Mouse (Mus musculus): ENCODE results near the gene Cfap20. TPM values are rescaled to one million over a fixed set of nuclear protein-coding genes. Genes with fewer than 3 reads are reported as not detected.

Cfap20 gene
- polyA plus RNA-seq, 2 experiments: 30.1 to 34.8 TPM

DNA sequence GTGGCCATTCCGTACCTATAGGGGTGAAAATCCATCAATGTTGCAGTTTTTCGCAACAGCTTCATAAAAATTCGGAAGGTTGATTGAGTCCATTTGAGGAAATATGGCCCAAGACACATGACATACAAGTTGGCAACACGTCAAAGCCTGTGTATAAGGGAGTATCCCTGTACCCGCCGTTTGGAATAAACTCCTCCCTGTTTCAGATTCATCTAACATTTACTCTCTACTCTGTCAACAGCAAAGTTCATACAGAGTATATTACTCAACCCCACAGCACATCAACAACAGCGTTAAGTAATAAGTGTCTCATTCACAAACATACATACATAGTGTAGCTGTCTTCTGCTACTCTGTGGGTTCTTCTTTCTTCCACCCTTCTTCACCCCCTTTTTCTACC lies 10.0 kb downstream of the Cfap20 start:
- Histone ChIP-seq H3K27me3 (ENCODE audit: control insufficient read depth, insufficient read depth, low read length) (no peaks in the 10 kb centered on the region), H3K9me3 (ENCODE audit: control insufficient read depth, low read length) (no peaks in the 10 kb centered on the region), H3K36me3 (replicated peaks; ENCODE audit: control insufficient read depth, insufficient read depth, low read depth) (peaks cover 6% of the 10 kb centered on the region), H3K4me1 (replicated peaks; ENCODE audit: control insufficient read depth in 2 of 2, insufficient read depth in 2 of 2, low read length in 1 of 2) (peaks cover 11 to 27% of the 10 kb centered on the region in 2 experiments), H3K9ac (replicated peaks) (no peak overlapping the region), H3K4me2 (ENCODE audit: low read depth) (no peak overlapping the region), H3K27ac (no peak overlapping the region), H3K4me3 (ENCODE audit: insufficient read depth in 1 of 2, low read depth in 2 of 2, low read length in 2 of 2) (no peak overlapping the region)
- peak; percentile 64 for ATAC-seq (ENCODE audit: insufficient read depth)
- TF ChIP-seq CTCF (IDR thresholded peaks at IDR 0.05; ENCODE audit: low read depth) (no peak), EP300 (IDR thresholded peaks at IDR 0.05; ENCODE audit: low read depth) (no peak)
- WGBS (ENCODE audit: insufficient replicate concordance): 71% methylated on average over 7 of the region's 7 CpGs
- DNase-seq (ENCODE audit: low read depth in 3 of 3, low spot score in 3 of 3): no peak

DNA sequence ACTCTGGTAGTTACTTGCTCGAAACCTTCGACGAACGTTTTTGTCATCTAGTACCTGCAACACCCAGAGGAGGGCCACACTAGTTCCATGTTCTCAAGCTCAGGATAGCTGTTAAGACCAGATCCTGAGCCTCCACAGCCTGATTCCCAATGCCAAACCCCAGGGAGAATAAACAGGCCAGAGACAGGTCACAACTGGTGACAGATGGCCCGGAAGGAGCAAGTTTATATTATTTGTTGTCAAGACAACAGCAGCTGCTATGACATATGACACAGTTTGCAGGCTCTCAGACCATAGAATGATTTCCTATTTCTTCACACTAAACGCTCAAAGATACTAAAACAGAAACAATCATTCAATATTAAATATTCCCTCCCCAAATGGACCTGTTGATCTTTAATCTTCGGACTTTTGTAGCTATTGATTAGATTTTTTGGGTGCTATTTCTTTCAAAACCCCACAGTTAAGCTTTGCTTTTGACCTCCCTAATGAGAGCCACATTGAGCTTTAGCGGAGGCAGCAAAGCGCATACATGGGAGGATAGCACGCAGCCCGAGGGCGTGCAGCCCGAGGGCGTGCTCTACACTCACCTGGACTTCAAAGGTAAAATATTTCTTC lies 12.4 kb downstream of the Cfap20 start:
- Histone ChIP-seq H3K27me3 (ENCODE audit: control insufficient read depth, insufficient read depth, low read length) (no peaks in the 10 kb centered on the region), H3K27ac (no peak overlapping the region), H3K4me2 (ENCODE audit: low read depth) (no peak overlapping the region), H3K9ac (replicated peaks) (no peak overlapping the region), H3K9me3 (ENCODE audit: control insufficient read depth, low read length) (no peaks in the 10 kb centered on the region), H3K4me3 (ENCODE audit: insufficient read depth in 1 of 2, low read depth in 2 of 2, low read length in 2 of 2) (no peak overlapping the region), H3K36me3 (replicated peaks; ENCODE audit: control insufficient read depth, insufficient read depth, low read depth) (peaks cover 6% of the 10 kb centered on the region), H3K4me1 (replicated peaks; ENCODE audit: control insufficient read depth in 2 of 2, insufficient read depth in 2 of 2, low read length in 1 of 2) (peaks cover 3 to 8% of the 10 kb centered on the region in 2 experiments; a peak in 3 of 4 replicates)
- DNase-seq (ENCODE audit: low read depth in 3 of 3, low spot score in 3 of 3): no peak
- no peak for ATAC-seq (ENCODE audit: insufficient read depth)
- WGBS (ENCODE audit: insufficient replicate concordance): 88% methylated on average over 14 of the region's 14 CpGs
- no peak for TF ChIP-seq EP300 (IDR thresholded peaks at IDR 0.05; ENCODE audit: low read depth)
- no peak for TF ChIP-seq CTCF (IDR thresholded peaks at IDR 0.05; ENCODE audit: low read depth)

- H3K4me3 ChIP-seq (ENCODE audit: insufficient read depth in 1 of 2, low read depth in 2 of 2, low read length in 2 of 2): no peak overlapping the region
- H3K36me3 ChIP-seq (replicated peaks; ENCODE audit: control insufficient read depth, insufficient read depth, low read depth): no peaks in the 10 kb centered on the region
- no peak overlapping the region for H3K4me2 ChIP-seq (ENCODE audit: low read depth)
- no peak for ATAC-seq (ENCODE audit: insufficient read depth)
- H3K27ac ChIP-seq: no peak overlapping the region
- no peak for TF ChIP-seq CTCF (IDR thresholded peaks at IDR 0.05; ENCODE audit: low read depth)
- TF ChIP-seq EP300 (IDR thresholded peaks at IDR 0.05; ENCODE audit: low read depth): no peak
- 25% methylated on average over 10 of the region's 10 CpGs for whole genome bisulfite sequencing (ENCODE audit: insufficient replicate concordance)
- no peaks in the 10 kb centered on the region for H3K9me3 ChIP-seq (ENCODE audit: control insufficient read depth, low read length)
- no peak overlapping the region for H3K9ac ChIP-seq (replicated peaks)
- DNase-seq (ENCODE audit: low read depth in 3 of 3, low spot score in 3 of 3): no peak
- H3K27me3 ChIP-seq (ENCODE audit: control insufficient read depth, insufficient read depth, low read length): no peaks in the 10 kb centered on the region
- H3K4me1 ChIP-seq (replicated peaks; ENCODE audit: control insufficient read depth in 2 of 2, insufficient read depth in 2 of 2, low read length in 1 of 2): no peaks in the 10 kb centered on the region
Measured at GRCm38 (mm10) chr8:95411309-95411972, 23.2 kb downstream of the Cfap20 start.

DNA sequence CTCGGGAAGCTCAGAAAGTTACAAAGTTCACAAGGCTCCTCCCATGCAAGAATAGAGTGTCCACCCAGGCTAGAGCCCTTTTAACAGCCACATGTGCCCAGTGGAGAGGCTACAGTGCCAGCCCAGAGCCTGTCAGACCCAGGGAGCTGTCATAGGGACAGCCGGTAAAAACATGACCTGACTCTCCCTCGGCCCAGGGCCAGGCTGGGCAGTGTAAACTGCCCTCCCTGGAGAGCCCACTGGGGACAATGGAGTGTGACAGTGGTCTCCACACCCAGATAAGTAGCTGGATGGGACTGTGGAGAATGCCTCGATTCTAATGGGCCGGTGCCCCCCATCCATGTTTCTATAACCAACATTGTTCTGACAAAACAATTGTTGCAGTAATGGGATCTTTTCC lies 25.2 kb downstream of the Cfap20 start:
- no peak for DNase-seq (ENCODE audit: low read depth in 3 of 3, low spot score in 3 of 3)

GRCm38 (mm10) chr8:95401091-95401490 lies 33.6 kb downstream of the Cfap20 start:
- no peak overlapping the region for H3K4me3 ChIP-seq (ENCODE audit: insufficient read depth in 1 of 2, low read depth in 2 of 2, low read length in 2 of 2)
- no peak for TF ChIP-seq CTCF (IDR thresholded peaks at IDR 0.05; ENCODE audit: low read depth)
- TF ChIP-seq EP300 (IDR thresholded peaks at IDR 0.05; ENCODE audit: low read depth): no peak
- WGBS (ENCODE audit: insufficient replicate concordance): 60% methylated on average over 7 of the region's 7 CpGs

More for the DNA sequence above, 25.2 kb downstream of the Cfap20 start:
- H3K4me1 ChIP-seq (replicated peaks; ENCODE audit: control insufficient read depth in 2 of 2, insufficient read depth in 2 of 2, low read length in 1 of 2): no peaks in the 10 kb centered on the region
- TF ChIP-seq EP300 (IDR thresholded peaks at IDR 0.05; ENCODE audit: low read depth) (no peak), CTCF (IDR thresholded peaks at IDR 0.05; ENCODE audit: low read depth) (no peak)
- no peak overlapping the region for H3K9ac ChIP-seq (replicated peaks)
- no peak overlapping the region for H3K4me2 ChIP-seq (ENCODE audit: low read depth)
- no peak overlapping the region for H3K27ac ChIP-seq
- no peaks in the 10 kb centered on the region for H3K9me3 ChIP-seq (ENCODE audit: control insufficient read depth, low read length)
- WGBS (ENCODE audit: insufficient replicate concordance): 56% methylated on average over 5 of the region's 5 CpGs
- no peaks in the 10 kb centered on the region for H3K27me3 ChIP-seq (ENCODE audit: control insufficient read depth, insufficient read depth, low read length)
- H3K4me3 ChIP-seq (ENCODE audit: insufficient read depth in 1 of 2, low read depth in 2 of 2, low read length in 2 of 2): no peak overlapping the region
- H3K36me3 ChIP-seq (replicated peaks; ENCODE audit: control insufficient read depth, insufficient read depth, low read depth): no peaks in the 10 kb centered on the region
- no peak for ATAC-seq (ENCODE audit: insufficient read depth)

More at GRCm38 (mm10) chr8:95401091-95401490, 33.6 kb downstream of the Cfap20 start:
- no peak overlapping the region for H3K4me2 ChIP-seq (ENCODE audit: low read depth)
- H3K36me3 ChIP-seq (replicated peaks; ENCODE audit: control insufficient read depth, insufficient read depth, low read depth): no peaks in the 10 kb centered on the region
- H3K9ac ChIP-seq (replicated peaks): no peak overlapping the region
- H3K27me3 ChIP-seq (ENCODE audit: control insufficient read depth, insufficient read depth, low read length): no peaks in the 10 kb centered on the region
- no peak for DNase-seq (ENCODE audit: low read depth in 3 of 3, low spot score in 3 of 3)
- H3K4me1 ChIP-seq (replicated peaks; ENCODE audit: control insufficient read depth in 2 of 2, insufficient read depth in 2 of 2, low read length in 1 of 2): no peaks in the 10 kb centered on the region
- H3K9me3 ChIP-seq (ENCODE audit: control insufficient read depth, low read length): no peaks in the 10 kb centered on the region
- ATAC-seq (ENCODE audit: insufficient read depth): no peak
- no peak overlapping the region for H3K27ac ChIP-seq

All from liver, embryonic 14.5 days (tissue).